Mouse (Mus musculus) splenic B cell, adult 2 months (primary cell): Measurements from ENCODE around the gene Gas7.

Experiments used
- DNase-seq: peaks from one replicate; pipeline ENCODE4 v3.0.0-alpha.2; 2011; ENCODE audit warnings: low read depth, low spot score
- H3K27me3 ChIP-seq: 2 replicates; pipeline ENCODE4 v1.6.1; 2012; ENCODE audit warnings: mild to moderate bottlenecking, low read length, moderate library complexity, mixed read lengths; ENCODE audit not compliant: control insufficient read depth, poor library complexity, insufficient read depth, severe bottlenecking
- H3K36me3 ChIP-seq: 2 replicates; pipeline ENCODE4 v1.6.1; 2012; ENCODE audit warnings: mild to moderate bottlenecking, low read length, moderate library complexity, mixed read lengths; ENCODE audit not compliant: control insufficient read depth, poor library complexity, insufficient read depth, severe bottlenecking

The Gas7 gene

GRCm38 (mm10) chr11:67632906-67633305 lies 177.7 kb downstream of the Gas7 start:
- Histone ChIP-seq H3K36me3 (no peaks in the 10 kb centered on the region), H3K27me3 (no peaks in the 10 kb centered on the region)
- DNase-seq, result no peak

- H3K27me3 ChIP-seq, result no peaks in the 10 kb centered on the region
- DNase-seq, result no peak
- no peaks in the 10 kb centered on the region for H3K36me3 ChIP-seq
Measured at GRCm38 (mm10) chr11:67633620-67634229, 178.5 kb downstream of the Gas7 start.

DNA sequence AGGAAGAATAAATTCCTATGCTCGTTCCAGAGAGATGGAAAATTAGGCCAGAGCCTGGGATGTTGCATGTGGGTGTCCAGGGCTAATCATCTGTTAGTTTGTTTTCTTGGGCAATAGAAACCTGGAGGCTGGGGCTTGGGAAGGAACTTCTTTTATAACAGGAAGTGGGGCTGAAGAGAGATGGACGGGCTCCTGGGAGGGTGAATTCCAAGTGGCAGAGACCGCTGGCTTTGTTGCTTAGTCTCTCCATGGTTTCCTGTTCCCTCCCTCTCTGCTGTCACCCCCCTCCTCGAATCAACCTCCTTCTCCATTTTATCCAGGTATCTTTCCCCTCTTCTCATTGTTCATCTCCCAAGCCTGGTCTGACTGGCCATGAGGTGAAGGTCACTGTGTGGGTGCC lies 181.0 kb downstream of the Gas7 start:
- no peak for DNase-seq
- Histone ChIP-seq H3K36me3 (no peaks in the 10 kb centered on the region), H3K27me3 (no peaks in the 10 kb centered on the region)

- no peak for DNase-seq
Measured at GRCm38 (mm10) chr11:67636905-67637586, 181.8 kb downstream of the Gas7 start.

DNA sequence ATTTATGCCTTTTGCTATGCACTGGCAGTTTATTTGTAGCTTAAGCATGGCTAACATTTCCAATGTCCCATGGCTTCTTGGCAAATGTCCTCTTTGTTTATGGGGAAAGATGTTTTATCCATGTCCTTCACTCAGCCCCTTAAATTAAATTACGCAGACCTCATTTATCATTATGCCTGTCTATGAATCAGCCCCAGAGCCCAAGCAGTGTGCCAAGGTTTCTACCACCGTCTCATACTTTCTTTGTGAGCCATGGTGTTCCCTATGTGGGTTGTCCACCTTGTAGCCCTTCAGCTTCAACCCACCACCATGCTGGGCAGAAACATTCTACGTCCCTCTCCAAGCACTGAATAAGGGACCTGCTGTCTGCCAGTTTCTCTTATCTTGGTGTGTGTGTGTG lies 183.2 kb downstream of the Gas7 start:
- no peak for DNase-seq
- Histone ChIP-seq H3K27me3 (no peaks in the 10 kb centered on the region), H3K36me3 (no peaks in the 10 kb centered on the region)

More at GRCm38 (mm10) chr11:67636905-67637586, 181.8 kb downstream of the Gas7 start:
- no peaks in the 10 kb centered on the region for H3K27me3 ChIP-seq
- H3K36me3 ChIP-seq, result no peaks in the 10 kb centered on the region

DNA sequence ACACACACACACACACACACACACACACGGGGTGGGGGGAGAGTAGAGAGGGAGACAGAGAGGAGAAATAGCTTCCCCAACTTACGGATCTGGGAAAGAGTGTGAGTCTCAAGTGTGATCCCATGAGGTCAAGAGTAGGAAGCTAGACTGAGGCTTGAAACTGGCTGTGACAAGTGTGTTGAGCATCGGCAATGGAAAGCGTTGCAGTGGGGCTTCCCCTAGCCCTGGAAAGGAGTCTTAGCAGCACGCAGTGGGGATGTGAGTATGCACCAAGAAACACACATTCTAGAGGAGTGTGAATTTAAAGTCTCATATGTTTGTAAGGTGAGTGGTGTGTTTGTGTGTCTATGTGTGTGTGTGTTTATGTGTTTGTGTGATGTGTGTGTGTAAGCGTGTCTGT lies 185.1 kb downstream of the Gas7 start:
- no peak for DNase-seq
- H3K36me3 ChIP-seq, result no peaks in the 10 kb centered on the region
- no peaks in the 10 kb centered on the region for H3K27me3 ChIP-seq

GRCm38 (mm10) chr11:67642421-67642820 lies 187.2 kb downstream of the Gas7 start:
- no peaks in the 10 kb centered on the region for H3K36me3 ChIP-seq
- no peaks in the 10 kb centered on the region for H3K27me3 ChIP-seq
- DNase-seq, result no peak

GRCm38 (mm10) chr11:67642835-67643234 lies 187.6 kb downstream of the Gas7 start:
- no peak for DNase-seq
- no peaks in the 10 kb centered on the region for H3K27me3 ChIP-seq
- no peaks in the 10 kb centered on the region for H3K36me3 ChIP-seq

DNA sequence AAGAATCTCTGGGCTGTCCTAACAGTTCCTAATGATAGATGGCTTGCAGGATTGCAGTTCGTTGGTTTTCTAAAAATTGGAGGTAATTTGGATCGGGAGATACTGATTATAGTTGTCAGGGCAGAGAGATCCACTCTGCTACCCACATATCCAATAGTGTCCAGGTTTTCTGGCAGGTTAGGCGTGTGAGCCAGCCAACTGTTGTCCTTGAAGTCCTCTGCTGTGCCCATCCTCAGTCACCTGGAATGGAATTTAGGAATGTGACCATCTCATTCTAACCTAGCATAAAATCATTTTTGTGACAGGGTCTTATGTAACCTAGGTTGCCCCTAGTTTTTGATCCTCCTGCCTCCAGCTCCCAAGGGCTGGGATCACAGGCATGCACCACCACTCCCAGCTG lies 188.2 kb downstream of the Gas7 start:
- Histone ChIP-seq H3K27me3 (no peaks in the 10 kb centered on the region), H3K36me3 (no peaks in the 10 kb centered on the region)
- DNase-seq, result no peak

DNA sequence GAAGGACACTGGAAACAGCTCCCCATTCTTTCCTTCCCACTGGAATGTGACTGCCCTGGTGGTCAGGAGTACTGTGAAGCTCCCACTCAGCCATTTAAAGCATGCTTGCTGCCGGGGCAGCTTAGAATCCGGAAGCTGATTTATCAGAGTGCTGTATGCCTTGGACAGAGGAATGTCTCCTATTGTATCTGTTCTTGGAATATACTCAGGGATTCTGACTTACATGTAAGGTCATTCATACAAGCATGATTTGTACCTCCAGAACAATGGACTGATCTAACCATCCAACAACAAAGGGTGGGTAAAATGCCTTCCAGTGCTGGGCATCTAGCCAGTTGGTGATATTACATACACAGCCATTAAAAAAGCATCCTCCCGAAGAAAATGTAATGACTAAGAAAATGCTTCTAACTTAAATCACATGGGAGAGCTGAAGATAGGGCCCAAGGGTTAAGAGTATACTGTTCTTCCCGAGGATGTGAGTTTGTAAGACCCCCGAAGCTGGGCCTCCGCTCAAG lies 189.5 kb downstream of the Gas7 start:
- DNase-seq, result no peak
- H3K27me3 ChIP-seq, result no peaks in the 10 kb centered on the region
- no peaks in the 10 kb centered on the region for H3K36me3 ChIP-seq

DNA sequence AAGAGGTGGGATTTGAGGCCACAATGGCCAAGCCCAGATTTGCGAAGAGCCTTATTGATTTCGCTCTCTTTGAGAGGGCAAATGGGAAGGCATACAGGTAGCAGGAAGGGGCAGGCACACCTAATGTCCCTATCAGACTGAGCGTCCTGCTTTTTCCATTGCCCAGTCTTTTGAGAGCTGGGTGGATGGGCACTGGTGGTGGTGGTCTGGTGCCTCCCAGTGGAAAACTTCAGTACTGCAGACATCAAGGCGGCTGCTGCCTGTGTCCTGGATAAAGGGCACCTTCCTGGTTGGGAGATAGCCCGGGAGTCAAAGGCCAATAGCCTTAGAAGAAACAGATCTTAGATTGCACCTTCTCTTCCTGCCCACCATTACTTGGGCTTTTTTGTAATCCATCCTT lies 192.5 kb downstream of the Gas7 start:
- DNase-seq, result peak; percentile 71
- H3K36me3 ChIP-seq, result no peaks in the 10 kb centered on the region
- H3K27me3 ChIP-seq, result no peaks in the 10 kb centered on the region

- no peak for DNase-seq
- Histone ChIP-seq H3K27me3 (no peaks in the 10 kb centered on the region), H3K36me3 (no peaks in the 10 kb centered on the region)
Measured at GRCm38 (mm10) chr11:67648651-67649407, 193.6 kb downstream of the Gas7 start.

DNA sequence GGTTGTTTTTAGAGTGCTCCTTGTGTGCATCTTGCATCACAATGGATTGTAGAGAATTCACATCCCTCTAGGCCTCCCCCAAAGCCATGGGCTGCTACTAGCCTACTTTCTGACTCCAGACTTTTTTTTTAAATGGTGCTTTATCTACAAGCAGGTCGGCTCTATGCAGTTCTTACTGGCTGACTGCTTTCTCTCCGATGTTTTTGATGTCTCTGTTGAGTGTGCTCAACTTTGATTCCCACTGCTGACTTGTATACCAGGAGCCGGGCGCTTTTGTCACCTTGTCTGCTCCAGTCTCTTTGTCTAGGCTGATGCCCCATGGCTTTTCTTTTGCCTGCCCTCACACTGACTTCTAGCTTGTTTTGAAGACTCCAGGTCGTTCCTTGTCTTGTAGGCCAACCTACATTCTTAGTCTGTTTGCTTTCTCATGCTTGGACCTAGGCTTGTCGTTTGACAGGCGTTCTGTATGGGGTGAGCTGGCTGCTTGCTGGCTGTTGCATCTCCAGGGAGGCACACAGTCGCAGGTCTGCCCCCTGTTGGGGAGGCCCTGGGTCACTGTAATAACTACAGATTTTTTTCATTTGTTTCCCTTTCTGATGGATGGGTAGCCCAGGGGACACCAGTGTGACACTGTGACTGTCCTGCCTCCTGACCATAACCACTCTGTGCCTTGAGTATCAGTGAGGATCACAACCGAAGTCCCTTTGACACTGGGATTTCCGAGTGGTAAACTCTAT lies 194.9 kb downstream of the Gas7 start:
- no peak for DNase-seq
- no peaks in the 10 kb centered on the region for H3K27me3 ChIP-seq
- no peaks in the 10 kb centered on the region for H3K36me3 ChIP-seq

GRCm38 (mm10) chr11:67651731-67652130 lies 196.5 kb downstream of the Gas7 start:
- Histone ChIP-seq H3K36me3 (no peaks in the 10 kb centered on the region), H3K27me3 (no peaks in the 10 kb centered on the region)
- DNase-seq, result no peak
